Mouse (Mus musculus) ES-E14 (cell line): ENCODE measurements around the gene Akt1s1.

Source experiments
- CHD2 ChIP-seq: IDR thresholded peaks from 2 replicates; pipeline ENCODE4 v1.6.1; 2014; ENCODE audit warnings: mild to moderate bottlenecking, low read depth, low read length, inconsistent platforms
- MAFK ChIP-seq: IDR thresholded peaks from 2 replicates; pipeline ENCODE4 v1.6.1; 2014; ENCODE audit warnings: mild to moderate bottlenecking, low read depth, low read length, inconsistent platforms; ENCODE audit not compliant: insufficient read depth
- ZC3H11A ChIP-seq: IDR thresholded peaks from 2 replicates; pipeline ENCODE4 v1.6.1; 2012; ENCODE audit warnings: low read depth, mild to moderate bottlenecking, inconsistent platforms, low read length, borderline replicate concordance
- ZNF384 ChIP-seq: IDR thresholded peaks from 2 replicates; pipeline ENCODE4 v1.6.1; 2012; ENCODE audit warnings: low read depth, low read length, inconsistent platforms

DNA sequence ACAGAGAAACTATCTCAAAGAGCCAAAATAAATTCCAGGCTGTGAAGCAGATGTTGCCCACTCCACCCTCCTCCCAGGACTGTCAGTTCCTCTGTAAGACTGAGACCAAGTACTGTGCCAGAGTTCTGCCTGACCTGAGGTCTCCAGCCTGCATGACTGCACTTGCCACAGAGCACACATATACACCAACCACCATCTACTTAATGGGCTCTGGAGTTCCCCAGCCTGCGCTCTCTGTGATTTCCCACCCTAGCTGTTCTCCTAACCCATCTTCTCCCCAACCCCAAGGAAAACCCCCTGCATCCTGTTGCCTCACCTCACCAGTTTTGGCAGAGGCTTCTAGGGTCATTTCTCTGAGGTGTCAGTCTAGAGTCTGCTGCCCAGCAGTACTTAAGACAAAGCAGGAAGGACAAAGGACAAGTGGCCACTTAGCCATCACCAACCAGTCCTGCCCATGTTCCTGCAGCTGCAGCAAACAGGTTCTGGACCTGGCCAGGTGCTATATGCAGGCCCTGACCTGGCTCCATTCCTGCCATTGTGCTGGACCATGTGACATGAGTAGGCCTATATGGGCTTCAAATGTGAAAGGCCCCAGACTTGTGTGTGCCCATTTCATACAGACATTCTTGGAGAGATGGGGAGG is 13.3 kb upstream of the Akt1s1 start:
- no peak for TF ChIP-seq CHD2
- no peak for TF ChIP-seq ZC3H11A
- TF ChIP-seq ZNF384 = no peak
- no peak for TF ChIP-seq MAFK
